Mouse (Mus musculus) kidney, embryonic 14.5 days (tissue): Measurements from ENCODE around the gene 1110032A03Rik. TPM values are rescaled to one million over a fixed set of nuclear protein-coding genes. Genes with fewer than 3 reads are reported as not detected.

Experiments used
- ATAC-seq: fragments of 200-750 bp; cut with Nextera tagmentation; 2 replicates; pipeline ENCODE4 v1.8.0; 2017; ENCODE audit warnings: moderate number of reproducible peaks, mild to moderate bottlenecking, moderate TSS enrichment, moderate library complexity; ENCODE audit not compliant: low FRiP score, low TSS enrichment
- H3K27ac ChIP-seq: fragments of 300-500 bp; sonication (generic); 2 replicates; pipeline ENCODE4 v1.5.1; 2014; ENCODE audit warnings: low read depth, mild to moderate bottlenecking, low read length, moderate library complexity, mixed read lengths
- H3K27me3 ChIP-seq: fragments of 300-500 bp; sonication (generic); 2 replicates; pipeline ENCODE4 v1.6.1; 2014; ENCODE audit warnings: mild to moderate bottlenecking, low read length; ENCODE audit not compliant: control insufficient read depth, insufficient read depth
- H3K36me3 ChIP-seq: fragments of 300-500 bp; sonication (generic); 2 replicates; pipeline ENCODE4 v1.6.1; 2014; ENCODE audit warnings: low read length, mixed read lengths; ENCODE audit not compliant: control insufficient read depth, insufficient read depth
- H3K4me1 ChIP-seq: fragments of 300-500 bp; sonication (generic); 2 replicates; pipeline ENCODE4 v1.6.1; 2014; ENCODE audit warnings: low read length, mixed read lengths; ENCODE audit not compliant: control insufficient read depth, insufficient read depth
- H3K4me2 ChIP-seq: fragments of 300-500 bp; sonication (generic); replicated peaks from 2 replicates; pipeline ENCODE4 v1.6.1; 2014; ENCODE audit warnings: low read depth, mild to moderate bottlenecking, low read length
- H3K4me3 ChIP-seq: fragments of 300-500 bp; sonication (generic); 2 replicates; pipeline ENCODE4 v1.5.1; 2014; ENCODE audit warnings: mild to moderate bottlenecking, low read length
- H3K9ac ChIP-seq: fragments of 300-500 bp; sonication (generic); 2 replicates; pipeline ENCODE4 v1.6.1; 2014; ENCODE audit warnings: low read depth, mild to moderate bottlenecking, low read length, moderate library complexity
- H3K9me3 ChIP-seq: fragments of 300-500 bp; sonication (generic); 2 replicates; pipeline ENCODE4 v1.6.1; 2016; ENCODE audit warnings: low read length; ENCODE audit not compliant: control insufficient read depth
- WGBS: fragments of 180-500 bp; shearing (Covaris S2); extraction: QIAGEN DNeasy Blood & Tissue Kit; methylation state at CpG from one replicate; pipeline ENCODE4 v1.1.7; 2014; 5-methylcytosine and 5-hydroxymethylcytosine counted together
- polyA plus RNA-seq: library from polyadenylated mRNA; unstranded; fragments of >200 nt; fragmentation: Nextera tagmentation; extraction: Ambion mirVana; gene quantifications from 2 replicates; pipeline ENCODE4 v1.2.1, GENCODE M21; 2014

Gene 1110032A03Rik
- polyA plus RNA-seq, 1 experiment from 2014 or later = 35.7 TPM

GRCm38 (mm10) chr9:50721061-50721460, 54.3 kb downstream of the 1110032A03Rik start:
- H3K36me3 ChIP-seq = no peaks in the 10 kb centered on the region
- H3K9me3 ChIP-seq = no peaks in the 10 kb centered on the region
- H3K4me1 ChIP-seq = no peaks in the 10 kb centered on the region
- H3K4me2 ChIP-seq = no peak overlapping the region
- ATAC-seq = peak; percentile 46; the same call in 1 of the 2 replicates
- no peaks in the 10 kb centered on the region for H3K27me3 ChIP-seq
- H3K9ac ChIP-seq = no peak overlapping the region
- 9% methylated on average over 12 of the region's 12 CpGs for WGBS
- no peak overlapping the region for H3K27ac ChIP-seq
- no peak overlapping the region for H3K4me3 ChIP-seq

GRCm38 (mm10) chr9:50718878-50719277, 56.4 kb downstream of the 1110032A03Rik start:
- no peak overlapping the region for H3K9ac ChIP-seq
- WGBS = 65% methylated on average over 4 of the region's 4 CpGs

GRCm38 (mm10) chr9:50714188-50714587, 61.1 kb downstream of the 1110032A03Rik start:
- Histone ChIP-seq H3K4me1 (no peaks in the 10 kb centered on the region), H3K4me3 (no peak overlapping the region), H3K27ac (no peak overlapping the region), H3K9ac (no peak overlapping the region), H3K36me3 (no peaks in the 10 kb centered on the region), H3K4me2 (no peak overlapping the region), H3K9me3 (no peaks in the 10 kb centered on the region), H3K27me3 (no peaks in the 10 kb centered on the region)
- no peak for ATAC-seq
- WGBS = 21% methylated on average over 4 of the region's 4 CpGs

More at GRCm38 (mm10) chr9:50718878-50719277, 56.4 kb downstream of the 1110032A03Rik start:
- Histone ChIP-seq H3K36me3 (no peaks in the 10 kb centered on the region), H3K4me2 (no peak overlapping the region), H3K9me3 (no peaks in the 10 kb centered on the region), H3K4me3 (no peak overlapping the region), H3K27me3 (no peaks in the 10 kb centered on the region), H3K27ac (no peak overlapping the region), H3K4me1 (no peaks in the 10 kb centered on the region)
- ATAC-seq = no peak

Other genes with a start within 250 kb of the 1110032A03Rik start
- 85.3 and 89.4 TPM in 2 replicates for gene Pts, start 246.8 kb downstream of the 1110032A03Rik start, polyA plus RNA-seq
- 0.88 and 1.2 TPM in 2 replicates for gene Il18, start 220.7 kb downstream of the 1110032A03Rik start, polyA plus RNA-seq
- gene Bco2, start 220.3 kb downstream of the 1110032A03Rik start, polyA plus RNA-seq = 0.16 TPM in 1 of 2 replicates, not detected in the other
- gene Tex12, start 214.2 kb downstream of the 1110032A03Rik start, polyA plus RNA-seq = not detected in 2 replicates
- gene Sdhd, start 171.7 kb downstream of the 1110032A03Rik start, polyA plus RNA-seq = 365 and 387 TPM in 2 replicates
- 301 and 415 TPM in 2 replicates for gene Timm8b, start 171.6 kb downstream of the 1110032A03Rik start, polyA plus RNA-seq
- 6.1 and 8.1 TPM in 2 replicates for gene Pih1d2, start 158.2 kb downstream of the 1110032A03Rik start, polyA plus RNA-seq
- gene Nkapd1, start 158.1 kb downstream of the 1110032A03Rik start, polyA plus RNA-seq = 28.4 and 28.5 TPM in 2 replicates
- 48.1 and 60.9 TPM in 2 replicates for gene Dlat, start 115.7 kb downstream of the 1110032A03Rik start, polyA plus RNA-seq
- gene Dixdc1, start 36.0 kb downstream of the 1110032A03Rik start, polyA plus RNA-seq = 5.7 and 10.3 TPM in 2 replicates
- 8.7 and 9.3 TPM in 2 replicates for gene 2310030G06Rik, start 29.0 kb downstream of the 1110032A03Rik start, polyA plus RNA-seq
- 15.7 and 20.6 TPM in 2 replicates for gene Cryab, start 24.2 kb downstream of the 1110032A03Rik start, polyA plus RNA-seq
- 0.72 and 1.0 TPM in 2 replicates for gene Hspb2, start 23.2 kb downstream of the 1110032A03Rik start, polyA plus RNA-seq
- gene Fdxacb1, start 7.3 kb downstream of the 1110032A03Rik start, polyA plus RNA-seq = 11.1 and 11.5 TPM in 2 replicates
- gene Alg9, start 501 bp downstream of the 1110032A03Rik start, polyA plus RNA-seq = 23.6 and 44.2 TPM in 2 replicates
- gene Ppp2r1b, start 69.8 kb upstream of the 1110032A03Rik start, polyA plus RNA-seq = 43.1 and 89.4 TPM in 2 replicates
- 11.4 and 17.9 TPM in 2 replicates for gene Sik2, start 233.6 kb upstream of the 1110032A03Rik start, polyA plus RNA-seq